18 mouse cellular contexts compared by ENCODE assay signal in the genomic region with DNA sequence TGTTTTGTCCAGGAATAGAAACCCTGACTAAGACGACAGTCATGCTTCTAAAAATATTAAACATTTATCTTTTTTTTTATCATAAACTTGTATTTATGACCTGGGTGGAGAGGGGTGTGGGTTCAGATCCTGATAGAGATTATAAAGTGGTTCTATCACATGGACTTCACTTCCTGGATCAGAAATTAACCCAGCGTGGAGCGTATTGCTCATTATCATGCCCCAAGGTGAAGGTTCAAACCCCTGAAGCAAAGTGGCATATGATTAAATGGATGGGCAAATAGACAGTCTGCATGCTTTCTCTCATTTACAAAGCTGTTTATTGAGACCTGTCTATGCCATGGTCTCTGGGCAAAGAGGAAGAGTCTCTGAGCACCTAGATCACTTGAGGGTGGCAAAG. TPM values are rescaled to one million over a fixed set of nuclear protein-coding genes. Genes with fewer than 3 reads are reported as not detected.
"Had no signal": no experiment of that assay in that cellular context is flagged by ENCODE, and none has a peak within 500 bp of the region (broad histone marks: within the 10 kb centered on the region; RNA-seq: fewer than 3 reads in every experiment).

No protein-coding gene starts in this region.

- H3K4me3 ChIP-seq: lung, embryonic 15.5 days; megakaryocyte, embryonic 14.5 days; midbrain, embryonic 13.5 days; midbrain, embryonic 15.5 days; neural tube, embryonic 12.5 days had no signal

- H3K4me1 ChIP-seq: lung, embryonic 15.5 days; megakaryocyte, embryonic 14.5 days; midbrain, embryonic 13.5 days; midbrain, embryonic 15.5 days; neural tube, embryonic 12.5 days had no signal

- H3K9ac ChIP-seq: liver, postnatal 0 days; lung, embryonic 15.5 days; midbrain, embryonic 13.5 days; midbrain, embryonic 15.5 days; neural tube, embryonic 12.5 days had no signal

- H3K4me2 ChIP-seq: lung, embryonic 15.5 days; midbrain, embryonic 11.5 days; midbrain, embryonic 13.5 days; midbrain, embryonic 15.5 days; neural tube, embryonic 12.5 days had no signal

- DNase-seq: liver, postnatal 0 days; lung, adult 2 months; lung, postnatal 14 days; lung, postnatal 36 days; right cerebral cortex, postnatal 14 days; spleen, adult 18-20 months; thymus, adult 2 months; thymus, postnatal 25 days; thymus, postnatal 4 days had no signal

- H3K27me3 ChIP-seq: lung, embryonic 15.5 days; megakaryocyte, embryonic 14.5 days; midbrain, embryonic 13.5 days; midbrain, embryonic 15.5 days; neural tube, embryonic 12.5 days had no signal

- ATAC-seq: liver, postnatal 0 days; lung, postnatal 0 days; midbrain, embryonic 13.5 days; midbrain, embryonic 15.5 days had no signal

- H3K27ac ChIP-seq: lung, embryonic 15.5 days; macrophage; midbrain, embryonic 13.5 days; midbrain, embryonic 15.5 days; neural tube, embryonic 12.5 days had no signal

- H3K9me3 ChIP-seq: lung, embryonic 15.5 days had no signal

RNA-seq across cellular contexts. Expression of a gene that starts 28.6 kb away (rescaled TPM):
- polyA plus RNA-seq: macrophage; midbrain, embryonic 11.5 days; stomach, embryonic 14.5 days had no signal
